Mouse (Mus musculus) v-Abl transformed pro-B cells (cell line): Measurements from ENCODE around the gene Krt82.

Experiments
- in situ Hi-C, 2 experiments: fragments of 400-800 bp; cut with MboI; formaldehyde crosslinking; loops; one replicate each; pipeline ENCODE4 v1.15.1; 2025; ENCODE audit not compliant: unreplicated experiment in 2 of 2

The Krt82 gene

GRCm38 (mm10) chr15:101550567-101550966, at the start of gene Krt82:
Gene Krt82 (minus strand): TSS chr15:101550667.
- in situ Hi-C loops = no loop called here

- in situ Hi-C loops = no loop called here
Observed at GRCm38 (mm10) chr15:101599123-101599522, 48.7 kb upstream of the Krt82 start.

GRCm38 (mm10) chr15:101588216-101588615, 37.7 kb upstream of the Krt82 start:
- in situ Hi-C loops = no loop called here

GRCm38 (mm10) chr15:101584456-101584855, 34.0 kb upstream of the Krt82 start:
- in situ Hi-C loops = no loop called here

- in situ Hi-C loops = no loop called here
Observed at GRCm38 (mm10) chr15:101583211-101583965, 32.9 kb upstream of the Krt82 start.

GRCm38 (mm10) chr15:101581701-101582100, 31.2 kb upstream of the Krt82 start:
- in situ Hi-C loops = no loop called here

- in situ Hi-C loops = no loop called here
Observed at GRCm38 (mm10) chr15:101575506-101575905, 25.0 kb upstream of the Krt82 start.

- in situ Hi-C loops = no loop called here
Observed at GRCm38 (mm10) chr15:101573796-101574345, 23.4 kb upstream of the Krt82 start, which contains the start of gene Krt75. Gene Krt75 (minus strand): TSS chr15:101573904.

- in situ Hi-C loops = no loop called here
Observed at GRCm38 (mm10) chr15:101567780-101568179, 17.3 kb upstream of the Krt82 start.

GRCm38 (mm10) chr15:101562850-101563249, 12.4 kb upstream of the Krt82 start, which contains the start of gene Krt90:
Gene Krt90 (minus strand): TSS chr15:101562950.
- in situ Hi-C loops = no loop called here

- in situ Hi-C loops = no loop called here
Observed at GRCm38 (mm10) chr15:101558034-101558646, 7.7 kb upstream of the Krt82 start.

- in situ Hi-C loops = no loop called here
Observed at GRCm38 (mm10) chr15:101553169-101553568, 2.7 kb upstream of the Krt82 start.

- in situ Hi-C loops = no loop called here
Observed at GRCm38 (mm10) chr15:101552188-101552587, 1.7 kb upstream of the Krt82 start.

- in situ Hi-C loops = no loop called here
Observed at GRCm38 (mm10) chr15:101544478-101544877, 6.0 kb downstream of the Krt82 start.

- in situ Hi-C loops = no loop called here
Observed at GRCm38 (mm10) chr15:101542543-101542942, 7.9 kb downstream of the Krt82 start.

GRCm38 (mm10) chr15:101538580-101538900, 11.9 kb downstream of the Krt82 start:
- in situ Hi-C loops = no loop called here

- in situ Hi-C loops = no loop called here
Observed at GRCm38 (mm10) chr15:101537864-101538579, 12.4 kb downstream of the Krt82 start.

- in situ Hi-C loops = no loop called here
Observed at GRCm38 (mm10) chr15:101536054-101536850, 14.2 kb downstream of the Krt82 start.

GRCm38 (mm10) chr15:101532720-101533119, 17.7 kb downstream of the Krt82 start, which contains the start of gene Krt84:
Gene Krt84 (minus strand): TSS chr15:101532820.
- in situ Hi-C loops = no loop called here

GRCm38 (mm10) chr15:101522556-101523232, 27.8 kb downstream of the Krt82 start:
- in situ Hi-C loops = loop anchor here in 1 of 2 experiments (10.0 kb wide), 1 partner anchor 178 kb away; no protein-coding TSS in a partner anchor
